Mouse (Mus musculus) CH12.LX (cell line): Measurements from ENCODE around the gene Ccdc120.
"Not testable (repeated sequence)": the region's sequence is repeated elsewhere in the genome, so short reads cannot be mapped to it uniquely, and the experiment has no call there.

Source experiments
- CHD2 ChIP-seq: IDR thresholded peaks from 2 replicates; pipeline ENCODE4 v1.6.1; 2011; ENCODE audit warnings: low read length, improper control_type of control experiment
- CTCF ChIP-seq, 2 experiments: IDR thresholded peaks in 1 of 2; conservative IDR thresholded peaks in 1 of 2; 2 replicates each; pipeline ENCODE4 v1.5.1; 2011 to 2012; ENCODE audit warnings: low read depth in 2 of 2, low read length in 2 of 2, improper control_type of control experiment in 1 of 2, inconsistent platforms in 1 of 2, mild to moderate bottlenecking in 1 of 2, moderate library complexity in 1 of 2
- ELF1 ChIP-seq: IDR thresholded peaks from 2 replicates; pipeline ENCODE4 v1.6.1; 2014; ENCODE audit warnings: low read depth, mild to moderate bottlenecking, inconsistent platforms, low read length, improper control_type of control experiment
- ETS1 ChIP-seq: conservative IDR thresholded peaks from 2 replicates; pipeline ENCODE4 v1.6.1; 2012; ENCODE audit warnings: low read depth, mild to moderate bottlenecking, inconsistent platforms, low read length, improper control_type of control experiment, moderate library complexity
- HCFC1 ChIP-seq: IDR thresholded peaks from 2 replicates; pipeline ENCODE4 v1.6.1; 2012; ENCODE audit warnings: low read depth, mild to moderate bottlenecking, inconsistent platforms, low read length, improper control_type of control experiment
- IRF4 ChIP-seq: IDR thresholded peaks from 2 replicates; pipeline ENCODE4 v1.6.1; 2014; ENCODE audit warnings: low read depth, mild to moderate bottlenecking, inconsistent platforms, low read length, improper control_type of control experiment
- JUN ChIP-seq: IDR thresholded peaks from 2 replicates; pipeline ENCODE4 v1.6.1; 2011; ENCODE audit warnings: low read depth, mild to moderate bottlenecking, low read length, improper control_type of control experiment, moderate library complexity; ENCODE audit not compliant: insufficient read depth
- POLR2A ChIP-seq: IDR thresholded peaks from 2 replicates; pipeline ENCODE4 v1.6.1; 2011; ENCODE audit warnings: low read depth, mild to moderate bottlenecking, improper control_type of control experiment, low read length
- RCOR1 ChIP-seq: conservative IDR thresholded peaks from 2 replicates; pipeline ENCODE4 v1.6.1; 2012; ENCODE audit warnings: low read depth, mild to moderate bottlenecking, inconsistent platforms, low read length, improper control_type of control experiment
- ZKSCAN1 ChIP-seq: IDR thresholded peaks from 2 replicates; pipeline ENCODE4 v1.6.1; 2012; ENCODE audit warnings: low read depth, inconsistent platforms, low read length, improper control_type of control experiment, borderline replicate concordance

DNA sequence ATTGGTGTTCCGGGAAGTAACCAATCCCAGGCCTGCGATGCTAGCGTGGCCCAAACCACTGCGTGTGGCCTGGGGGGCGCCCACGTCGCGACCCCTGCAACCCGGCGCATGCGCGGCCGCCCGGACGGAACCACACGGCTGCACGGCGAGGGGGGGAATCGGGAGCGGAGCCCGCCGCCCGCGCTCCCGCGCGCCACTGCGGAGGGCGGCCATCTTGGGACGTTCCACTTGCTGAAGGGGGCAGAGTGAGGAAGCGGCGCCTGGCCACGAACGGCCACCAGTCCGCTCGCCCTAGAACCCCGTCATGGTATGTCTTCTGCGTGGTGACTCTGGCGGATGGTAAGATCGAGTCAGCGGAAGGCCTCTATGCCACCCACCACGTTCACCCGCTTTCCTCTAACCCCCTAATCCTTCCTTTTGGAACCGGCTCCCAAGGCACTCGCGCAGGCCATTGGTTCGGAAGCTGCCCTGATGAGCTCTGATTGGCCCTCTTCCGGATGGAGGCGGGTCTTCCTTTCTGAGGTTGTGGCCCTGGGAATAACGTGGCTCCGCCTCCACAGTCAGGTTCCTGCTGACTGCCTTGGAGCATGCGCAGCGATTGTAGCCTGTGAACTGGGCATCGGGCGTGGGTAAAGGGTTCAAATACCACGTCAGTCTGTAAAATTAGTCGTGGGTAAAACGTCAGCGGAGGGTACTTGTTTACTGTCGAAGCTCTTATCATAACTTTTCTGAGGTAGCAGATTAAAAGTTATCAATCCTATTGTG lies 36.4 kb downstream of the Ccdc120 start, which contains the start of gene Wdr45:
- TF ChIP-seq JUN; CTCF (conservative IDR thresholded peaks at IDR 0.05 in 1 of 2, IDR thresholded peaks at IDR 0.05 in 1 of 2; ENCODE audit: low read depth in 2 of 2, low read length in 2 of 2); ZKSCAN1; RCOR1; CHD2; HCFC1; IRF4; ETS1: not testable (repeated sequence)
- peak; percentile 67 for TF ChIP-seq POLR2A
- TF ChIP-seq ELF1: peak; percentile 50
